Mouse (Mus musculus): ENCODE measurements around the gene Tmem79. TPM values are rescaled to one million over a fixed set of nuclear protein-coding genes. Genes with fewer than 3 reads are reported as not detected.
A peak's percentile ranks its signal among the peaks of the same experiment; 100 is the strongest.
"Not testable (repeated sequence)": the region's sequence is repeated elsewhere in the genome, so short reads cannot be mapped to it uniquely, and the experiment has no call there.

The Tmem79 gene
- 10 to 100 TPM; 10.3 to 37.6 TPM for total RNA-seq (2021)
- long read RNA-seq, experiment 1, transcript Tmem79-201 (4 exons, 2,406 nt) = major isoform, 27 of 37 reads
- long read RNA-seq, experiment 1, partial matches to known transcripts = 2 of 37 reads
- long read RNA-seq, experiment 1, other reads (novel, unspliced or antisense) = 6 of 37 reads
- long read RNA-seq, experiment 2, transcript Tmem79-201 (4 exons, 2,406 nt) = major isoform, 9 of 22 reads
- long read RNA-seq, experiment 2, partial matches to known transcripts = 3 of 22 reads
- long read RNA-seq, experiment 2, other reads (novel, unspliced or antisense) = 10 of 22 reads

GRCm38 (mm10) chr3:88336058-88337013 is at the start of gene Tmem79, which contains the start of gene Smg5:
Gene Tmem79 (minus strand): TSS chr3:88336148.
Gene Smg5 (plus strand): TSS chr3:88336260.
- DNase-seq (ENCODE audit: low spot score in 2 of 2) = peak; percentile 93 to 97

GRCm38 (mm10) chr3:88384364-88384763 is 48.4 kb upstream of the Tmem79 start, which contains the start of gene Bglap:
Gene Bglap (minus strand): TSS chr3:88384464.
- no peak for DNase-seq (ENCODE audit: low spot score in 2 of 2)

- not testable (repeated sequence) for DNase-seq (ENCODE audit: low spot score in 2 of 2)
These were observed 46.4 kb upstream of the Tmem79 start for GRCm38 (mm10) chr3:88382383-88382782.

GRCm38 (mm10) chr3:88381389-88382315 is 45.7 kb upstream of the Tmem79 start:
- not testable (repeated sequence) for DNase-seq (ENCODE audit: low spot score in 2 of 2)

GRCm38 (mm10) chr3:88378599-88378998 is 42.7 kb upstream of the Tmem79 start, which contains the start of gene Bglap2:
Gene Bglap2 (minus strand): TSS chr3:88378699.
- not testable (repeated sequence) for DNase-seq (ENCODE audit: low spot score in 2 of 2)

- DNase-seq (ENCODE audit: low spot score in 2 of 2) = not testable (repeated sequence)
These were observed 40.7 kb upstream of the Tmem79 start for GRCm38 (mm10) chr3:88376644-88377043.

GRCm38 (mm10) chr3:88375750-88376626 is 40.0 kb upstream of the Tmem79 start:
- not testable (repeated sequence) for DNase-seq (ENCODE audit: low spot score in 2 of 2)

GRCm38 (mm10) chr3:88372643-88373042 is 36.7 kb upstream of the Tmem79 start, which contains the start of gene Bglap3:
Gene Bglap3 (minus strand): TSS chr3:88372743.
- DNase-seq (ENCODE audit: low spot score in 2 of 2) = not testable (repeated sequence)

GRCm38 (mm10) chr3:88368511-88368910 is 32.6 kb upstream of the Tmem79 start:
- not testable (repeated sequence) for DNase-seq (ENCODE audit: low spot score in 2 of 2)

GRCm38 (mm10) chr3:88367517-88367916 is 31.6 kb upstream of the Tmem79 start:
- not testable (repeated sequence) for DNase-seq (ENCODE audit: low spot score in 2 of 2)

GRCm38 (mm10) chr3:88366830-88367428 is 31.0 kb upstream of the Tmem79 start:
- DNase-seq (ENCODE audit: low spot score in 2 of 2) = not testable (repeated sequence)

GRCm38 (mm10) chr3:88365705-88366361 is 29.9 kb upstream of the Tmem79 start:
- no peak for DNase-seq (ENCODE audit: low spot score in 2 of 2)

- peak; percentile 46 to 59 for DNase-seq (ENCODE audit: low spot score in 2 of 2)
These were observed 28.4 kb upstream of the Tmem79 start, which contains the start of gene Paqr6 for GRCm38 (mm10) chr3:88364337-88364736. Gene Paqr6 (plus strand): TSS chr3:88364584.

GRCm38 (mm10) chr3:88363700-88364099 is 27.8 kb upstream of the Tmem79 start:
- DNase-seq (ENCODE audit: low spot score in 2 of 2) = no peak

- DNase-seq (ENCODE audit: low spot score in 2 of 2) = no peak
These were observed 25.8 kb upstream of the Tmem79 start for GRCm38 (mm10) chr3:88361612-88362313.

GRCm38 (mm10) chr3:88361096-88361495 is 25.1 kb upstream of the Tmem79 start:
- DNase-seq (ENCODE audit: low spot score in 2 of 2) = no peak

- no peak for DNase-seq (ENCODE audit: low spot score in 2 of 2)
These were observed 24.0 kb upstream of the Tmem79 start for GRCm38 (mm10) chr3:88359989-88360388.

- DNase-seq (ENCODE audit: low spot score in 2 of 2) = no peak
These were observed 23.6 kb upstream of the Tmem79 start for GRCm38 (mm10) chr3:88359584-88359983.
